Mouse (Mus musculus): ENCODE measurements around the gene L3mbtl2. TPM values are rescaled to one million over a fixed set of nuclear protein-coding genes. Genes with fewer than 3 reads are reported as not detected.
A peak's percentile ranks its signal among the peaks of the same experiment; 100 is the strongest.

L3mbtl2 gene
- total and polyA plus RNA-seq, 2 experiments from 2014 or later: 28.5 to 30.9 TPM

DNA sequence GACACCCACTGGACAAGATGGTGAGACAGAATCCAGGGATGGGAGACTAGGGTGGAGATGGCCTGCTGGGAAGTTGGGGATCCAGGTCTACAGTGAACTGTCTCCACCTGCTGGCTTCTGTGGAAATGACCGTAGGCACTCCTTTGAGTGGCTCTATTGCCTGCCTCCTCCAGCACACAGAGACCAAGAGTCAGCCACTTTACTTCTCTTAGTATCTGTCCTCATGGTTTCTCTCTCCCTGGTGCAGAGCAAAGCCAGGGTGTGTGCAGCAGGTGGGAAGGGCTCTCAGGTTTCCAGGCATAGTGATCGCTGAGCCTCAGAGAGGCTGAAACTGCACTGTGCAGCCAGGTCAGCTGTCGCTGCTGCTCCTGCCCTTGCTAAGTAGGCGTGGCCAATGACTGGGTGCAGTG is 6.5 kb downstream of the L3mbtl2 start:
- ATAC-seq: peak; percentile 60
- Histone ChIP-seq H3K4me3 (ENCODE audit: low read depth, low read length) (no peak overlapping the region), H3K36me3 (ENCODE audit: insufficient read depth) (peaks cover 53% of the 10 kb centered on the region), H3K27ac (ENCODE audit: low read depth, low read length) (no peak overlapping the region), H3K9me3 (ENCODE audit: low read length) (no peaks in the 10 kb centered on the region), H3K27me3 (ENCODE audit: insufficient read depth, low read length) (no peaks in the 10 kb centered on the region), H3K4me2 (ENCODE audit: low read depth) (no peak overlapping the region), H3K9ac (no peak overlapping the region), H3K4me1 (ENCODE audit: insufficient read depth) (no peaks in the 10 kb centered on the region)
- TF ChIP-seq CTCF (IDR thresholded peaks at IDR 0.05; ENCODE audit: low read depth): peak; percentile 69
- WGBS: 82% methylated on average over 4 of the region's 4 CpGs
- peak; percentile 64 for DNase-seq

DNA sequence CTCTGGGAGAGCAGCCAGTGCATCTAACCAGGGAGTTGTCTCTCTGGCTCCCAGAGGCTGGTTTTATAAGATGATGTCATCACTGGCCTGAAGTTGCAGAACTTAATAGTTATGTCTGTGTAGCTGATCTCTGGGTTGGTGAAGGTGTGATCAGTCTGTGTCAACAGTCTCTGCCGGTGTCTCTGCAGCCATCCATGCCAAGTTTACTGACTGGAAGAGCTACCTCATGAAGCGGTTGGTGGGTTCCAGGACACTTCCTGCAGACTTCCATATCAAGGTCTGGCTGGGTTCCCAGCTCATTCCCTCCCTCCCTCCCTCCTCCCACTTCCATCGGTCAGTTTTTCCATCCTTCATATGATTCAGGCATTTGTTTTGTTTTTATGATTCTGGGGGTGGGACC is 12.9 kb downstream of the L3mbtl2 start:
- H3K27me3 ChIP-seq (ENCODE audit: insufficient read depth, low read length): no peaks in the 10 kb centered on the region
- H3K27ac ChIP-seq (ENCODE audit: low read depth, low read length): no peak overlapping the region
- no peaks in the 10 kb centered on the region for H3K4me1 ChIP-seq (ENCODE audit: insufficient read depth)
- H3K9ac ChIP-seq: no peak overlapping the region
- DNase-seq: no peak
- TF ChIP-seq CTCF (IDR thresholded peaks at IDR 0.05; ENCODE audit: low read depth): no peak
- H3K4me3 ChIP-seq (ENCODE audit: low read depth, low read length): no peak overlapping the region
- ATAC-seq: no peak
- no peak overlapping the region for H3K4me2 ChIP-seq (ENCODE audit: low read depth)
- H3K36me3 ChIP-seq (ENCODE audit: insufficient read depth): peaks cover 51% of the 10 kb centered on the region
- H3K9me3 ChIP-seq (ENCODE audit: low read length): no peaks in the 10 kb centered on the region
- 88% methylated on average over 3 of the region's 3 CpGs for WGBS

DNA sequence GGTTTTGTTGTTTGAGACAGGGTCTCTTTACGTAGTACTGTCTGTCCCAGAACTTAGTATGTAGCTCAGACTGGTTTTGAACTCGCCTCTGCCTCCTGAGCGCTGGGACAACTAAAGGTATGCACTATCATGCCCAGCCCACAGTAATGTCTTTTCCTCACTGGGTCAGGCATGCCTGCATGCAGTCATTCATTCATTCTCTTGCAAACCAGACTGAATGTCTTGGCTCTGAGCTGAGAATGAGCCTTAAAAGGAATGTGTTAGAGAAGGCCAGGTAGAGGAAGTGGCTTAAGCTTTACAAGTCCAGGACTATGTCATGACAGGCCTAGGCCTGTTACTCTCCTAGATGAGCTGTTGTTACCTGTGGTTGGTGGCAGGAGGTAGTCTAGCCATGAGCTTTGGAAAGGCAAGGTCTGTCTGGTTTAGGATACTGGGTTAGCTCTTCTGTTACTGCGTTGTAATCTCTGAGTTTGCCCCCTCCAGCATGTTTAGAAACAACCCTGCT is 16.7 kb downstream of the L3mbtl2 start:
- H3K27ac ChIP-seq (ENCODE audit: low read depth, low read length): no peak overlapping the region
- H3K4me2 ChIP-seq (ENCODE audit: low read depth): no peak overlapping the region
- peaks cover 72% of the 10 kb centered on the region for H3K36me3 ChIP-seq (ENCODE audit: insufficient read depth)
- WGBS: 96% methylated on average over 4 of the region's 4 CpGs
- H3K9me3 ChIP-seq (ENCODE audit: low read length): no peaks in the 10 kb centered on the region
- TF ChIP-seq CTCF (IDR thresholded peaks at IDR 0.05; ENCODE audit: low read depth): no peak
- H3K27me3 ChIP-seq (ENCODE audit: insufficient read depth, low read length): no peaks in the 10 kb centered on the region
- no peak for ATAC-seq
- H3K9ac ChIP-seq: no peak overlapping the region
- DNase-seq: no peak
- H3K4me1 ChIP-seq (ENCODE audit: insufficient read depth): no peaks in the 10 kb centered on the region
- H3K4me3 ChIP-seq (ENCODE audit: low read depth, low read length): no peak overlapping the region

DNA sequence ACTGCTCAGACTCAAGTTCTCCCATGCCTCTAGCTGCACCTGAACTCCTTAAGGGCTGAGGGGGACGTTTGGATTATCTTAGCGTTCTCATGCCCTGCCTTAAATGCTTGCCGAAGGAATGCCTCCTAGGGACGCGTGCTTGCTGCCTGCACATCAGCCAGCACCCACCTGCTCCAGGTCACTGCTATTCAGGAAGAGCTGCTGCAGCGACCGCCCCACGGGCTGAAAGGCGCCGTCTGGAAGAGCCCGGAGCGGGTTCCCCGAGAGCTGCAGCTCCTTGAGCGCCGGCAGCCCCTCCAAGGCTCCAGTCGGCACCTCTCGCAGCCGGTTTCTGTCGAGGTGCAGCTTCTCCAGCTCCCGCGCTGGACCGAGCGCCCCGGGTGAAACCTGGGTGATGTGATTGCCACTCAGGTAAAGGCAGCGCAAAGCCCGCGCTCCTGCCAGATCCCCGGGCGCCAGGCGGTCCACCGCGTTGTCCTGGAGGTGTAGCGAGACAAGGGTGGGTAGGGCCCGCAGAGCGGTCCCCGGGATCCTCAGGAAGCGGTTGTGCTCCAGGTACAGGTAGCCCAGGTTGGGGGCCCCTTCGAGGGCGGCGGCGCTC is 29.8 kb downstream of the L3mbtl2 start:
- Histone ChIP-seq H3K27me3 (ENCODE audit: insufficient read depth, low read length) (no peaks in the 10 kb centered on the region), H3K27ac (ENCODE audit: low read depth, low read length) (peak overlapping the region; percentile 67), H3K36me3 (ENCODE audit: insufficient read depth) (peaks cover under 1% of the 10 kb centered on the region), H3K4me2 (ENCODE audit: low read depth) (peak overlapping the region; percentile 91), H3K9me3 (ENCODE audit: low read length) (no peaks in the 10 kb centered on the region), H3K9ac (peak overlapping the region; percentile 79), H3K4me3 (ENCODE audit: low read depth, low read length) (peak overlapping the region; percentile 59), H3K4me1 (ENCODE audit: insufficient read depth) (0 out of 2 replicates have a peak, but pooled peaks cover 11% of the 10 kb centered on the region)
- ATAC-seq (peak; percentile 19), DNase-seq (peak; percentile 54)
- no peak for TF ChIP-seq CTCF (IDR thresholded peaks at IDR 0.05; ENCODE audit: low read depth)
- WGBS: 3% methylated on average over 41 of the region's 41 CpGs

DNA sequence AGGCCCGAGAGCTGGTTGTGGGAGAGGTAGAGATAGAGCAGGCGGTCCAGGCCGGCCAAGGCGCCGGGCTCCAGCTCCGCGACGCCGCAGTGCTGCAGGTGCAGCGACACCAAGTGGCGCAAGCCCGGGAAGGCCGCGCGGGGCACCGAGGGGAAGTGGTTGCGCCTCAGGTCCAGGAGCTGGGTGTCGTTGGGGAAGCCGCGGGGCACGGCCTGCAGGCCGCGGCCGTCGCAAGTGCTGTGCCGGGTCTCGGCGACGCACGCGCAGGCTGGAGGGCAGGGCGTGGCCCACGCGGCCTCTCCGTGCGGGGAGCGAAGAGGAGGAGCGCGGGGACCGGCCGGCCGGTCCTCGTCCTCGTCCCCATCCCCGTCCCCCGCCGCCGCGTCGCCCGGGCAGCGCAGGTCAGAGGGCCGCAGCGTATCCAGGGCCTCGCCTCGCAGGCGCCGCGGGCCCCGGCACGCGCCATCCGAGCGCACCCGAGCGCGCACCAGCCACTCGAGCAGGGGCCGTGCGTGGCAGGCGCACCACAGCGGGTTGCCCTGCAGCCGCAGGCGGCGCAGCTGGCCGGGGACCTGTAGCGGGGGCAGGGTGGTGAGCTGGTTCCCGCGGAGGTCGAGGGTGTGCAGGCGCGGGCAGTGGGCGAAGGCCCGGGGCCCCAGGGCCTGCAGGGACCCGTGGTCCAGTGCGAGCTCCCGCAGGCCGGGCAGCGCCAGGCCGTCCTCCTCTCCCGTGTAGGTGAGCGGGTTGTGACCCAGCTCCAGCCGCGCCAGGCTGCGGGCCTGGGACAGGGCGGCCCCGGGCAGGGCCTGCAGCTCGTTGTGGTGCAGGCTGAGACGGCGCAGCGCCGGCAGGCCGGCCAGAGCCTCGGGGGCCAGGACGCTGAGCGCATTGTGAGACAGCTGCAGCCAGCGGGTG is 30.5 kb downstream of the L3mbtl2 start:
- ATAC-seq: peak; percentile 82
- 3% methylated on average over 87 of the region's 107 CpGs for WGBS
- peak overlapping the region; percentile 67 for H3K27ac ChIP-seq (ENCODE audit: low read depth, low read length)

DNA sequence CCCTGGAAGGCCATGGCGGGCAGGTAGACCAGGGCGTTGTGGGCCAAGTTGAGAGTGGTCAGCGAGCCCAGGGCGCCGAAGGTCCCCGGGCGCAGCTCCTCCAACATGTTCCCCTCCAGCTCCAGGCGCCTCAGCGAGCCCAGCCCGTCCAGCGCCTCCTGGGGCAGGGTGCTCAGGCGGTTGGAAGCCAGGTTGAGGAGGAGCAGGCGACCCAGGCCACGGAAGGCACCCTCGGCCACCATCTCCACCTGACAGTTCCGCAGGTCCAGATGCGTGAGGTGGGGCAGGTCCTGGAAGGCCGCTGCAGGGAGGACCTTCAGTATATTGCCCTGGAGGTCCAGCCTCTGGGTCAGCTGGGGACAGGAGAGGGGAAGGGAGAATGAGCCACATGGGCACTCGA is 31.2 kb downstream of the L3mbtl2 start:
- Histone ChIP-seq H3K4me1 (ENCODE audit: insufficient read depth) (0 out of 2 replicates have a peak, but pooled peaks cover 11% of the 10 kb centered on the region), H3K9ac (peak overlapping the region; percentile 79), H3K27me3 (ENCODE audit: insufficient read depth, low read length) (no peaks in the 10 kb centered on the region), H3K4me2 (ENCODE audit: low read depth) (peak overlapping the region; percentile 91), H3K4me3 (ENCODE audit: low read depth, low read length) (peak overlapping the region; percentile 59), H3K27ac (ENCODE audit: low read depth, low read length) (peak overlapping the region; percentile 54; the same call in 1 of the 2 replicates), H3K36me3 (ENCODE audit: insufficient read depth) (no peaks in the 10 kb centered on the region; the same call in 1 of the 2 replicates), H3K9me3 (ENCODE audit: low read length) (no peaks in the 10 kb centered on the region)
- TF ChIP-seq CTCF (IDR thresholded peaks at IDR 0.05; ENCODE audit: low read depth): no peak
- 38% methylated on average over 19 of the region's 19 CpGs for WGBS
- DNase-seq (no peak), ATAC-seq (no peak)

More for the DNA sequence above, 30.5 kb downstream of the L3mbtl2 start:
- Histone ChIP-seq H3K9ac (peak overlapping the region; percentile 79), H3K4me1 (ENCODE audit: insufficient read depth) (0 out of 2 replicates have a peak, but pooled peaks cover 11% of the 10 kb centered on the region), H3K4me2 (ENCODE audit: low read depth) (peak overlapping the region; percentile 91), H3K36me3 (ENCODE audit: insufficient read depth) (no peaks in the 10 kb centered on the region; the same call in 1 of the 2 replicates), H3K4me3 (ENCODE audit: low read depth, low read length) (peak overlapping the region; percentile 59), H3K9me3 (ENCODE audit: low read length) (no peaks in the 10 kb centered on the region), H3K27me3 (ENCODE audit: insufficient read depth, low read length) (no peaks in the 10 kb centered on the region)
- peak; percentile 83 for DNase-seq
- TF ChIP-seq CTCF (IDR thresholded peaks at IDR 0.05; ENCODE audit: low read depth): peak; percentile 79
